Mouse (Mus musculus) bone marrow, adult 2 months (tissue): Measurements from ENCODE around the gene Eva1b.

Source experiments
- CTCF ChIP-seq: fragments of 200-500 bp; IDR thresholded peaks from 2 replicates; pipeline ENCODE4 v1.5.1; 2011; ENCODE audit warnings: low read length, control low read depth; ENCODE audit not compliant: control insufficient read depth, insufficient read depth
- POLR2A ChIP-seq: fragments of 200-500 bp; IDR thresholded peaks from 2 replicates; pipeline ENCODE4 v1.6.1; 2011; ENCODE audit warnings: low read depth, mild to moderate bottlenecking, control low read depth, low read length, borderline replicate concordance; ENCODE audit not compliant: control insufficient read depth

GRCm38 (mm10) chr4:126099365-126099764 lies 48.2 kb upstream of the Eva1b start:
- TF ChIP-seq POLR2A (no peak), CTCF (no peak)
